Mouse (Mus musculus): ENCODE results near the gene Sf3b3. TPM values are rescaled to one million over a fixed set of nuclear protein-coding genes. Genes with fewer than 3 reads are reported as not detected.
A peak's percentile ranks its signal among the peaks of the same experiment; 100 is the strongest.
"Not testable (repeated sequence)": the region's sequence is repeated elsewhere in the genome, so short reads cannot be mapped to it uniquely, and the experiment has no call there.

Gene Sf3b3
- 10 to 100 TPM; 59.8 to 63.9 TPM for total RNA-seq (2021)
- long read RNA-seq, full-length matches to known transcripts, result 25 of 37 reads
- long read RNA-seq, partial matches to known transcripts, result 5 of 37 reads
- long read RNA-seq, other reads (novel, unspliced or antisense), result 7 of 37 reads

GRCm38 (mm10) chr8:110846405-110847170 lies at the start of gene Sf3b3, which contains the start of gene Cog4:
TSS of gene Sf3b3 (minus strand) at chr8:110846787.
TSS of gene Cog4 (plus strand) at chr8:110846600.
- DNase-seq (ENCODE audit: low spot score in 2 of 2), result peak; percentile 80 to 86

- DNase-seq (ENCODE audit: low spot score in 2 of 2), result no peak
Measured at GRCm38 (mm10) chr8:110895812-110896211, 49.2 kb upstream of the Sf3b3 start.

- DNase-seq (ENCODE audit: low spot score in 2 of 2), result no peak
Measured at GRCm38 (mm10) chr8:110895254-110895653, 48.7 kb upstream of the Sf3b3 start.

GRCm38 (mm10) chr8:110894851-110895250 lies 48.3 kb upstream of the Sf3b3 start:
- DNase-seq (ENCODE audit: low spot score in 2 of 2), result no peak

GRCm38 (mm10) chr8:110892913-110893312 lies 46.3 kb upstream of the Sf3b3 start:
- DNase-seq (ENCODE audit: low spot score in 2 of 2), result no peak

- no peak for DNase-seq (ENCODE audit: low spot score in 2 of 2)
Measured at GRCm38 (mm10) chr8:110892040-110892439, 45.5 kb upstream of the Sf3b3 start.

GRCm38 (mm10) chr8:110889904-110890470 lies 43.4 kb upstream of the Sf3b3 start:
- DNase-seq (ENCODE audit: low spot score in 2 of 2), result no peak

- DNase-seq (ENCODE audit: low spot score in 2 of 2), result no peak
Measured at GRCm38 (mm10) chr8:110888860-110889259, 42.3 kb upstream of the Sf3b3 start.

GRCm38 (mm10) chr8:110888441-110888840 lies 41.9 kb upstream of the Sf3b3 start:
- DNase-seq (ENCODE audit: low spot score in 2 of 2), result no peak

GRCm38 (mm10) chr8:110887551-110887950 lies 41.0 kb upstream of the Sf3b3 start:
- DNase-seq (ENCODE audit: low spot score in 2 of 2), result peak in 1 of 2 experiments; percentile 39

- DNase-seq (ENCODE audit: low spot score in 2 of 2), result no peak
Measured at GRCm38 (mm10) chr8:110886634-110887033, 40.0 kb upstream of the Sf3b3 start.

GRCm38 (mm10) chr8:110883824-110884223 lies 37.2 kb upstream of the Sf3b3 start:
- no peak for DNase-seq (ENCODE audit: low spot score in 2 of 2)

- no peak for DNase-seq (ENCODE audit: low spot score in 2 of 2)
Measured at GRCm38 (mm10) chr8:110881741-110882310, 35.2 kb upstream of the Sf3b3 start.

GRCm38 (mm10) chr8:110877862-110878261 lies 31.3 kb upstream of the Sf3b3 start:
- no peak for DNase-seq (ENCODE audit: low spot score in 2 of 2)

GRCm38 (mm10) chr8:110870501-110870900 lies 23.9 kb upstream of the Sf3b3 start:
- no peak for DNase-seq (ENCODE audit: low spot score in 2 of 2)

- not testable (repeated sequence) for DNase-seq (ENCODE audit: low spot score in 2 of 2)
Measured at GRCm38 (mm10) chr8:110861347-110862025, 14.9 kb upstream of the Sf3b3 start.

- no peak for DNase-seq (ENCODE audit: low spot score in 2 of 2)
Measured at GRCm38 (mm10) chr8:110859651-110860501, 13.3 kb upstream of the Sf3b3 start.

- no peak for DNase-seq (ENCODE audit: low spot score in 2 of 2)
Measured at GRCm38 (mm10) chr8:110856760-110857461, 10.3 kb upstream of the Sf3b3 start.

GRCm38 (mm10) chr8:110856073-110856472 lies 9.5 kb upstream of the Sf3b3 start:
- not testable (repeated sequence) for DNase-seq (ENCODE audit: low spot score in 2 of 2)

GRCm38 (mm10) chr8:110851186-110851585 lies 4.6 kb upstream of the Sf3b3 start:
- DNase-seq (ENCODE audit: low spot score in 2 of 2), result no peak

All from layer of hippocampus, postnatal 10 days (tissue).